Mouse (Mus musculus) neural tube, embryonic 11.5 days (tissue): ENCODE data around the gene Col23a1. TPM values are rescaled to one million over a fixed set of nuclear protein-coding genes. Genes with fewer than 3 reads are reported as not detected.
"Not testable (repeated sequence)": the region's sequence is repeated elsewhere in the genome, so short reads cannot be mapped to it uniquely, and the experiment has no call there.

ENCODE experiments used
- ATAC-seq: fragments of 200-750 bp; cut with Nextera tagmentation; 2 replicates; pipeline ENCODE4 v1.8.0; 2017; ENCODE audit warnings: moderate number of reproducible peaks, mild to moderate bottlenecking, moderate TSS enrichment, moderate library complexity; ENCODE audit not compliant: insufficient read depth, low FRiP score, low TSS enrichment
- DNase-seq: peaks from one replicate; pipeline ENCODE4 v3.0.0-alpha.2; 2015; ENCODE audit warnings: low spot score
- H3K27ac ChIP-seq: fragments of 300-500 bp; sonication (generic); 2 replicates; pipeline ENCODE4 v1.5.1; 2014; ENCODE audit warnings: low read depth, mild to moderate bottlenecking, low read length
- H3K27me3 ChIP-seq: fragments of 300-500 bp; sonication (generic); 2 replicates; pipeline ENCODE4 v1.6.1; 2014; ENCODE audit warnings: mild to moderate bottlenecking, low read length, mixed read lengths; ENCODE audit not compliant: control insufficient read depth, insufficient read depth
- H3K36me3 ChIP-seq: fragments of 300-500 bp; sonication (generic); 2 replicates; pipeline ENCODE4 v1.6.1; 2014; ENCODE audit warnings: mild to moderate bottlenecking, low read length, moderate library complexity, mixed read lengths; ENCODE audit not compliant: control insufficient read depth, insufficient read depth
- H3K4me1 ChIP-seq: fragments of 300-500 bp; sonication (generic); 2 replicates; pipeline ENCODE4 v1.6.1; 2014; ENCODE audit warnings: low read length, mixed read lengths; ENCODE audit not compliant: control insufficient read depth, insufficient read depth
- H3K4me2 ChIP-seq: fragments of 300-500 bp; sonication (generic); 2 replicates; pipeline ENCODE4 v1.6.1; 2014; ENCODE audit warnings: low read depth, mild to moderate bottlenecking, moderate library complexity
- H3K4me3 ChIP-seq: fragments of 300-500 bp; sonication (generic); 2 replicates; pipeline ENCODE4 v1.5.1; 2014; ENCODE audit warnings: low read depth, low read length
- H3K9ac ChIP-seq: fragments of 300-500 bp; sonication (generic); 2 replicates; pipeline ENCODE4 v1.6.1; 2014; ENCODE audit warnings: mild to moderate bottlenecking, low read length
- H3K9me3 ChIP-seq: fragments of 300-500 bp; sonication (generic); 2 replicates; pipeline ENCODE4 v1.6.1; 2016; ENCODE audit warnings: low read length; ENCODE audit not compliant: control insufficient read depth
- WGBS: fragments of 180-500 bp; shearing (Covaris S2); extraction: QIAGEN DNeasy Blood & Tissue Kit; methylation state at CpG from one replicate; pipeline ENCODE4 v1.1.7; 2014; 5-methylcytosine and 5-hydroxymethylcytosine counted together
- polyA plus RNA-seq: library from polyadenylated mRNA; unstranded; fragments of >200 nt; fragmentation: Nextera tagmentation; extraction: Ambion mirVana; gene quantifications from 2 replicates; pipeline ENCODE4 v1.2.1, GENCODE M21; 2014

The Col23a1 gene
- polyA plus RNA-seq, 1 experiment from 2014 or later, result 10.9 TPM

GRCm38 (mm10) chr11:51615129-51615528, 325.4 kb downstream of the Col23a1 start:
- 52% methylated on average over 7 of the region's 7 CpGs for WGBS
- DNase-seq (no peak), ATAC-seq (no peak)
- Histone ChIP-seq H3K4me2 (peak overlapping the region; percentile 56), H3K4me3 (0 out of 2 replicates have a peak overlapping the region, but pooled peaks have one; percentile 11), H3K9ac (peak overlapping the region; percentile 54; the same call in 1 of the 2 replicates), H3K4me1 (peaks cover 1% of the 10 kb centered on the region; the same call in 1 of the 2 replicates), H3K9me3 (no peaks in the 10 kb centered on the region), H3K36me3 (no peaks in the 10 kb centered on the region), H3K27ac (no peak overlapping the region), H3K27me3 (no peaks in the 10 kb centered on the region)

GRCm38 (mm10) chr11:51615601-51616000, 325.9 kb downstream of the Col23a1 start:
- 3% methylated on average over 14 of the region's 14 CpGs for WGBS
- Histone ChIP-seq H3K36me3 (no peaks in the 10 kb centered on the region), H3K4me2 (peak overlapping the region; percentile 56), H3K4me1 (peaks cover 6% of the 10 kb centered on the region), H3K27ac (no peak overlapping the region), H3K4me3 (peak overlapping the region; percentile 11; the same call in 1 of the 2 replicates), H3K9ac (peak overlapping the region; percentile 54), H3K9me3 (no peaks in the 10 kb centered on the region), H3K27me3 (no peaks in the 10 kb centered on the region)
- DNase-seq, result peak; percentile 63
- ATAC-seq, result 0 out of 2 replicates have a peak, but pooled peaks have one; percentile 31

DNA sequence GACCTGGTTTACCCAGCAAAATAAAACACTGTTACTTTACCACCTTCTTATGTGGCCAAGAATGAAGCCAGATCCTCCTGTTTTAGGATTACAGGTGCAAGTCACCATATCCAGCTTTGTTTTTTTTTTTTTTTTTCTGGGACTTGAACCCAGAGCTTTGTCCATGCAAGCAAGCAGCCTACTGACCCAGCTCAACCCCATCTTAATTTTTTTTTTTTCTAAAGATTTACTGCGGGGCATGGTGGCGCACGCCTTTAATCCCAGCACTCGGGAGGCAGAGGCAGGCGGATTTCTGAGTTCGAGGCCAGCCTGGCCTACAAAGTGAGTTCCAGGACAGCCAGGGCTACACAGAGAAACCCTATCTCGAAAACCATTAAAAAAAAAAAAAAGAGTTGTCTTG, 326.4 kb downstream of the Col23a1 start:
- Histone ChIP-seq H3K4me3 (peak overlapping the region; percentile 11; the same call in 1 of the 2 replicates), H3K4me2 (peak overlapping the region; percentile 56)
- not testable (repeated sequence) for DNase-seq, ATAC-seq, H3K27me3 ChIP-seq, H3K27ac ChIP-seq, H3K36me3 ChIP-seq, H3K9me3 ChIP-seq, H3K9ac ChIP-seq, H3K4me1 ChIP-seq
- WGBS, result 93% methylated on average over 7 of the region's 7 CpGs

DNA sequence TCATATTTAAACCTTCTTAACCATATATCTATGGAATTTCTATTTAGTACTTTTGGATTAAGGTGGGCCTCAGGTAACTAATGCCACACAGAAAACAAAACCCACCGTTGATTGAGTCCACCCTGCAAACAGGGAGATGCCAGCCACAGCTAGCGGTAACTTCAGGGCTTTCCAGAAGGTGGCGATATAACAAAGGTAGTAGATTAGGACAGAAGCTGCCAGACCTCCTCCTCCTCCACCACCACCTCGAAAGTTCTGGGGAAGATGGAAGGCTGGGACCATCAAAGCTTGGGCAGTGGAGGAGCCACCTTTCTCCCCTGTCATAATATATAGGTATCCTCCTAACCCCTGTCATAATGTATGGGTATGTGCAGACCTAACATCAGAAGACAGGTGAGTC, 328.0 kb downstream of the Col23a1 start:
- no peak overlapping the region for H3K9ac ChIP-seq
- H3K4me1 ChIP-seq, result peaks cover 11% of the 10 kb centered on the region
- no peak overlapping the region for H3K27ac ChIP-seq
- no peaks in the 10 kb centered on the region for H3K27me3 ChIP-seq
- no peak overlapping the region for H3K4me3 ChIP-seq
- H3K9me3 ChIP-seq, result no peaks in the 10 kb centered on the region
- WGBS, result 8% methylated on average over 4 of the region's 4 CpGs
- ATAC-seq, result no peak
- H3K4me2 ChIP-seq, result no peak overlapping the region
- no peaks in the 10 kb centered on the region; the same call in 1 of the 2 replicates for H3K36me3 ChIP-seq
- DNase-seq, result peak; percentile 57

- Histone ChIP-seq H3K4me3 (peak overlapping the region; percentile 88), H3K27ac (no peak overlapping the region), H3K27me3 (no peaks in the 10 kb centered on the region), H3K36me3 (peaks cover 6% of the 10 kb centered on the region), H3K4me2 (peak overlapping the region; percentile 85), H3K9ac (peak overlapping the region; percentile 18; the same call in 1 of the 2 replicates), H3K9me3 (no peaks in the 10 kb centered on the region), H3K4me1 (peaks cover 11% of the 10 kb centered on the region)
- ATAC-seq (peak; percentile 52), DNase-seq (no peak)
- 54% methylated on average over 8 of the region's 8 CpGs for WGBS
Measured at GRCm38 (mm10) chr11:51618894-51619408, 329.2 kb downstream of the Col23a1 start.

GRCm38 (mm10) chr11:51619409-51620060, 329.8 kb downstream of the Col23a1 start, which contains the start of gene Nhp2:
Gene Nhp2 (plus strand): TSS chr11:51619735.
- H3K4me3 ChIP-seq, result peak within 1 kb of the TSS; percentile 88
- peak within 1 kb of the TSS; percentile 89 for H3K9ac ChIP-seq
- H3K4me2 ChIP-seq, result peak within 1 kb of the TSS; percentile 85
- no peaks in the 10 kb centered on the region for H3K9me3 ChIP-seq
- no peaks in the 10 kb centered on the region for H3K27me3 ChIP-seq
- DNase-seq (peak; percentile 96), ATAC-seq (peak; percentile 94)
- 0 out of 2 replicates have a peak within 1 kb of the TSS, but pooled peaks have one; percentile 54 for H3K27ac ChIP-seq
- WGBS, result under 1% methylated on average over 51 of the region's 51 CpGs
- H3K4me1 ChIP-seq, result peaks cover 11% of the 10 kb centered on the region
- peaks cover 12% of the 10 kb centered on the region for H3K36me3 ChIP-seq

- H3K9ac ChIP-seq, result peak overlapping the region; percentile 89
- no peaks in the 10 kb centered on the region for H3K27me3 ChIP-seq
- peaks cover 11% of the 10 kb centered on the region for H3K4me1 ChIP-seq
- H3K36me3 ChIP-seq, result peaks cover 14% of the 10 kb centered on the region
- WGBS, result 3% methylated on average over 11 of the region's 11 CpGs
- peak overlapping the region; percentile 88 for H3K4me3 ChIP-seq
- no peak overlapping the region for H3K27ac ChIP-seq
- ATAC-seq (no peak), DNase-seq (no peak)
- no peaks in the 10 kb centered on the region for H3K9me3 ChIP-seq
- H3K4me2 ChIP-seq, result peak overlapping the region; percentile 85
Measured at GRCm38 (mm10) chr11:51620084-51620483, 330.4 kb downstream of the Col23a1 start.

DNA sequence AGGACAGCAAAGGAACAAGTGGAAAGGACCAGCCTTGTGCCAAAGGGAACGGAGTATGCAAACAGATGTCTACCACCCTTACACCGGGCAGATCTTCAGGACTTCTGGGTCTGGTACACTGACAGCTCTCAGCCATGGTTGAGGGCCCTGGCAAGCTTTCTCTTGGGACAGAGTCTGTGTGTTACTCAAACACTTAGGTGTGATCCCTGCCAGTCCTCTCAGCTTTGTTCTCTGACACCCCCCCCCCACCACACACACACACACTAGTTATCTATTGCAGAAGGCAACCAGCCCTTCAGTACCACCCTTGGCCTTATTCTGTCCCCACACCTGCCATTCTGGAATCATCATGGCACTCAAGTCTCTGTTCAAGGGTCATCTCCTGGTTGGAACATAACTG, 332.1 kb downstream of the Col23a1 start:
- Histone ChIP-seq H3K27ac (no peak overlapping the region), H3K27me3 (no peaks in the 10 kb centered on the region), H3K4me3 (no peak overlapping the region), H3K9ac (no peak overlapping the region), H3K4me1 (peaks cover 11% of the 10 kb centered on the region), H3K9me3 (no peaks in the 10 kb centered on the region), H3K4me2 (no peak overlapping the region), H3K36me3 (peaks cover 18% of the 10 kb centered on the region)
- no peak for DNase-seq
- 86% methylated on average over 2 of the region's 2 CpGs for WGBS
- no peak for ATAC-seq
